ENCODE assay signal across 9 mouse cellular contexts in genomic region chr3:98280933-98281678, GRCm38 (mm10). TPM values are rescaled to one million over a fixed set of nuclear protein-coding genes. Genes with fewer than 3 reads are reported as not detected.
DNase-seq lines count a peak whose midpoint lies in the region; ATAC-seq and TF ChIP-seq lines count a peak whose summit lies in the region.
"Had no signal": no experiment of that assay in that cellular context is flagged by ENCODE, and none has a peak within 500 bp of the region (broad histone marks: within the 10 kb centered on the region; RNA-seq: fewer than 3 reads in every experiment).

No protein-coding gene starts in this region.

- DNase-seq in ES-E14 (ENCODE audit: low read depth, low spot score), result peak; percentile 39
- peak; percentile 8 for DNase-seq in cerebellum, adult 9-11 months
- DNase-seq in frontal cortex, adult 2 months (ENCODE audit: extremely low spot score in 1 of 2, low spot score in 1 of 2), result peak; percentile 14 to 72
- DNase-seq in hindbrain, embryonic 11.5 days (ENCODE audit: low spot score), result peak; percentile 76
- peak; percentile 27 for DNase-seq in layer of hippocampus, adult 9-11 months
- DNase-seq in ovary, postnatal 10 days (ENCODE audit: low spot score), result peak; percentile 21
- peak; percentile 87 for DNase-seq in thymus, postnatal 0 days (ENCODE audit: low spot score)

- no peaks in the 10 kb centered on the region for H3K4me1 ChIP-seq in ES-E14 (ENCODE audit: control insufficient read depth in 2 of 2, insufficient read depth in 2 of 2, low read length in 2 of 2, poor library complexity in 1 of 2)
- H3K4me1 ChIP-seq in hindbrain, embryonic 11.5 days (replicated peaks; ENCODE audit: control insufficient read depth, insufficient read depth, low read length), result no peaks in the 10 kb centered on the region
- H3K4me1 ChIP-seq in lung, embryonic 15.5 days, result peaks cover 18% of the 10 kb centered on the region

- no peaks in the 10 kb centered on the region for H3K9me3 ChIP-seq in ES-E14 (ENCODE audit: control insufficient read depth, insufficient read depth, low read depth, low read length)
- H3K9me3 ChIP-seq in hindbrain, embryonic 11.5 days (ENCODE audit: control insufficient read depth, low read length), result no peaks in the 10 kb centered on the region
- no peaks in the 10 kb centered on the region for H3K9me3 ChIP-seq in lung, embryonic 15.5 days

- no peak overlapping the region for H3K9ac ChIP-seq in ES-E14 (ENCODE audit: insufficient read depth, low read depth, low read length, poor library complexity, severe bottlenecking)
- no peak overlapping the region for H3K9ac ChIP-seq in hindbrain, embryonic 11.5 days (ENCODE audit: low read depth, low read length)
- H3K9ac ChIP-seq in lung, embryonic 15.5 days, result no peak overlapping the region

- no peak overlapping the region for H3K4me3 ChIP-seq in ES-E14 (ENCODE audit: insufficient read depth in 1 of 2, low read depth in 1 of 2, low read length in 2 of 2, poor library complexity in 1 of 2, severe bottlenecking in 1 of 2)
- no peak overlapping the region for H3K4me3 ChIP-seq in hindbrain, embryonic 11.5 days (ENCODE audit: low read depth, low read length)
- no peak overlapping the region for H3K4me3 ChIP-seq in lung, embryonic 15.5 days

- WGBS in hindbrain, embryonic 11.5 days, result 44% methylated on average over 12 of the region's 12 CpGs
- WGBS in lung, embryonic 15.5 days, result 24% methylated on average over 12 of the region's 12 CpGs

- no peaks in the 10 kb centered on the region for H3K36me3 ChIP-seq in ES-E14 (ENCODE audit: control insufficient read depth, insufficient read depth, low read length, poor library complexity, severe bottlenecking)
- no peaks in the 10 kb centered on the region for H3K36me3 ChIP-seq in hindbrain, embryonic 11.5 days (ENCODE audit: control insufficient read depth, insufficient read depth, low read length)
- no peaks in the 10 kb centered on the region for H3K36me3 ChIP-seq in lung, embryonic 15.5 days

- H3K27me3 ChIP-seq in hindbrain, embryonic 11.5 days (ENCODE audit: control insufficient read depth, insufficient read depth, low read length), result no peaks in the 10 kb centered on the region
- no peaks in the 10 kb centered on the region for H3K27me3 ChIP-seq in lung, embryonic 15.5 days

- peak; percentile 65; the same call in 1 of the 2 replicates for ATAC-seq in hindbrain, embryonic 11.5 days (ENCODE audit: low FRiP score)
- peak; percentile 77; the same call in 1 of the 2 replicates for ATAC-seq in lung, embryonic 15.5 days (ENCODE audit: borderline replicate concordance, extremely low read depth, low FRiP score, low TSS enrichment)

- H3K27ac ChIP-seq in ES-E14 (ENCODE audit: insufficient read depth, low read depth, low read length, poor library complexity, severe bottlenecking), result no peak overlapping the region
- H3K27ac ChIP-seq in hindbrain, embryonic 11.5 days (ENCODE audit: low read depth, low read length), result no peak overlapping the region
- H3K27ac ChIP-seq in lung, embryonic 15.5 days, result no peak overlapping the region
- H3K27ac ChIP-seq: macrophage had no signal

- H3K4me2 ChIP-seq in hindbrain, embryonic 11.5 days (replicated peaks; ENCODE audit: low read depth, low read length), result no peak overlapping the region
- H3K4me2 ChIP-seq in lung, embryonic 15.5 days, result peak overlapping the region; percentile 37; the same call in 1 of the 2 replicates

- in situ Hi-C loops in ES-E14 (cut with MboI; ENCODE audit: low sequenced_read_pairs in 2 of 2, unreplicated experiment in 2 of 2), result no loop called here

TF ChIP-seq in ES-E14, 5 proteins besides CTCF, POLR2A, EP300 and RAD21:
- TF ChIP-seq HCFC1 (IDR thresholded peaks at IDR 0.05; ENCODE audit: borderline replicate concordance, insufficient read depth, low read length) (no peak), MAFK (IDR thresholded peaks at IDR 0.05; ENCODE audit: insufficient read depth, low read depth, low read length) (no peak), ZC3H11A (IDR thresholded peaks at IDR 0.05; ENCODE audit: borderline replicate concordance, low read depth, low read length) (no peak), CHD2 (IDR thresholded peaks at IDR 0.05; ENCODE audit: low read depth, low read length) (no peak), ZNF384 (IDR thresholded peaks at IDR 0.05; ENCODE audit: low read depth, low read length) (no peak)
TF ChIP-seq in ES-E14: peak in this region for 0.

RNA-seq across cellular contexts. Expression of gene Hmgcs2, which starts 0.9 kb away (rescaled TPM):
- total RNA-seq in ES-E14 (2012; rRNA removed), result 0.05 TPM in 1 of 2 replicates, not detected in the other
- 14.1 and 14.9 TPM in 2 replicates for polyA plus RNA-seq in frontal cortex, adult 2 months (2012; rRNA removed)
- 2.9 and 5.2 TPM in 2 replicates for polyA plus RNA-seq in hindbrain, embryonic 11.5 days (2014; fragmentation: Nextera tagmentation; extraction: Ambion mirVana)
- polyA plus RNA-seq in lung, embryonic 15.5 days (2015; fragmentation: Nextera tagmentation; extraction: Ambion mirVana), result 4.2 and 4.4 TPM in 2 replicates
- 19.9 and 26.7 TPM in 2 replicates for polyA plus RNA-seq in thymus, postnatal 0 days (2015; fragmentation: Nextera tagmentation; extraction: Ambion mirVana)
- polyA plus RNA-seq: macrophage had no signal

RNA-seq across cellular contexts. Expression of gene Phgdh, which starts 58.7 kb away (rescaled TPM):
- 162 and 206 TPM in 2 replicates for total RNA-seq in ES-E14 (2012; rRNA removed)
- 119 and 136 TPM in 2 replicates for polyA plus RNA-seq in frontal cortex, adult 2 months (2012; rRNA removed)
- polyA plus RNA-seq in hindbrain, embryonic 11.5 days (2014; fragmentation: Nextera tagmentation; extraction: Ambion mirVana), result 311 and 319 TPM in 2 replicates
- 202 and 209 TPM in 2 replicates for polyA plus RNA-seq in lung, embryonic 15.5 days (2015; fragmentation: Nextera tagmentation; extraction: Ambion mirVana)
- 328 and 352 TPM in 2 replicates for polyA plus RNA-seq in thymus, postnatal 0 days (2015; fragmentation: Nextera tagmentation; extraction: Ambion mirVana)

RNA-seq across cellular contexts. Expression of gene Reg4, which starts 59.1 kb away (rescaled TPM):
- total RNA-seq in ES-E14 (2012; rRNA removed), result not detected in 2 replicates
- polyA plus RNA-seq in frontal cortex, adult 2 months (2012; rRNA removed), result 0.13 TPM in 1 of 2 replicates, not detected in the other
- polyA plus RNA-seq in hindbrain, embryonic 11.5 days (2014; fragmentation: Nextera tagmentation; extraction: Ambion mirVana), result not detected in 2 replicates
- not detected in 2 replicates for polyA plus RNA-seq in lung, embryonic 15.5 days (2015; fragmentation: Nextera tagmentation; extraction: Ambion mirVana)
- 0.58 and 0.59 TPM in 2 replicates for polyA plus RNA-seq in thymus, postnatal 0 days (2015; fragmentation: Nextera tagmentation; extraction: Ambion mirVana)
- polyA plus RNA-seq: macrophage had no signal

Comparison
In these comparisons a context has a peak if more than half of its experiments do, and no peak if none do; other contexts are left out.
1. DNase-seq: peak in every context shown above with its lines; median percentile 87 in thymus, postnatal 0 days; 76 in hindbrain, embryonic 11.5 days; 43 in frontal cortex, adult 2 months; 39 in ES-E14; 27 in layer of hippocampus, adult 9-11 months; 21 in ovary, postnatal 10 days; 8 in cerebellum, adult 9-11 months.